Mouse (Mus musculus) Muller cell, postnatal 12 days (primary cell): Measurements from ENCODE around the gene Cnot2.

Experiments
- DNase-seq: peaks from one replicate; pipeline ENCODE4 v3.0.0-alpha.2; 2015; ENCODE audit errors: inconsistent ontology term

The Cnot2 gene

GRCm38 (mm10) chr10:116562731-116563480 lies 18.4 kb downstream of the Cnot2 start:
- no peak for DNase-seq

GRCm38 (mm10) chr10:116562210-116562609 lies 19.1 kb downstream of the Cnot2 start:
- no peak for DNase-seq

GRCm38 (mm10) chr10:116559171-116559570 lies 22.1 kb downstream of the Cnot2 start:
- no peak for DNase-seq

GRCm38 (mm10) chr10:116557166-116557565 lies 24.1 kb downstream of the Cnot2 start:
- no peak for DNase-seq

- DNase-seq = no peak
These were observed 26.9 kb downstream of the Cnot2 start for GRCm38 (mm10) chr10:116554434-116554833.

GRCm38 (mm10) chr10:116547958-116548357 lies 33.4 kb downstream of the Cnot2 start:
- DNase-seq = no peak

GRCm38 (mm10) chr10:116546177-116546576 lies 35.1 kb downstream of the Cnot2 start:
- DNase-seq = no peak

GRCm38 (mm10) chr10:116543061-116543460 lies 38.2 kb downstream of the Cnot2 start:
- no peak for DNase-seq

GRCm38 (mm10) chr10:116540750-116541149 lies 40.6 kb downstream of the Cnot2 start:
- DNase-seq = no peak

GRCm38 (mm10) chr10:116537495-116537894 lies 43.8 kb downstream of the Cnot2 start:
- DNase-seq = no peak

GRCm38 (mm10) chr10:116534278-116534677 lies 47.0 kb downstream of the Cnot2 start:
- DNase-seq = peak; percentile 79

- no peak for DNase-seq
These were observed 48.8 kb downstream of the Cnot2 start for GRCm38 (mm10) chr10:116532561-116532960.

GRCm38 (mm10) chr10:116531063-116531462 lies 50.2 kb downstream of the Cnot2 start:
- DNase-seq = peak; percentile 33

- no peak for DNase-seq
These were observed 61.7 kb downstream of the Cnot2 start for GRCm38 (mm10) chr10:116519588-116519987.

- DNase-seq = no peak
These were observed 65.7 kb downstream of the Cnot2 start for GRCm38 (mm10) chr10:116515590-116515989.

- no peak for DNase-seq
These were observed 66.2 kb downstream of the Cnot2 start for GRCm38 (mm10) chr10:116515158-116515557.

- no peak for DNase-seq
These were observed 68.1 kb downstream of the Cnot2 start for GRCm38 (mm10) chr10:116513254-116513635.

GRCm38 (mm10) chr10:116512521-116513253 lies 68.6 kb downstream of the Cnot2 start:
- DNase-seq = no peak

GRCm38 (mm10) chr10:116505303-116506014 lies 75.9 kb downstream of the Cnot2 start:
- no peak for DNase-seq

- DNase-seq = no peak
These were observed 88.5 kb downstream of the Cnot2 start for GRCm38 (mm10) chr10:116492768-116493167.

GRCm38 (mm10) chr10:116486895-116487747 lies 94.2 kb downstream of the Cnot2 start:
- DNase-seq = no peak

- no peak for DNase-seq
These were observed 99.4 kb downstream of the Cnot2 start for GRCm38 (mm10) chr10:116481917-116482316.
